Mouse (Mus musculus) liver, postnatal 0 days (tissue): ENCODE results near the gene Gm10721. TPM values are rescaled to one million over a fixed set of nuclear protein-coding genes. Genes with fewer than 3 reads are reported as not detected.
"Not testable (repeated sequence)": the region's sequence is repeated elsewhere in the genome, so short reads cannot be mapped to it uniquely, and the experiment has no call there.

Experiments used
- ATAC-seq: fragments of 200-750 bp; cut with Nextera tagmentation; 2 replicates; pipeline ENCODE4 v1.8.0; 2017; ENCODE audit warnings: mild to moderate bottlenecking, moderate library complexity
- DNase-seq: peaks from one replicate; pipeline ENCODE4 v3.0.0-alpha.2; 2016
- H3K27ac ChIP-seq: fragments of 300-500 bp; sonication (generic); 2 replicates; pipeline ENCODE4 v1.5.1; 2014; ENCODE audit warnings: antibody characterized with exemption, moderate library complexity, mild to moderate bottlenecking, low read depth
- H3K27me3 ChIP-seq: fragments of 300-500 bp; sonication (generic); 2 replicates; pipeline ENCODE4 v1.6.1; 2014; ENCODE audit warnings: low read length, control low read depth, mixed read lengths; ENCODE audit not compliant: insufficient read depth
- H3K36me3 ChIP-seq: fragments of 300-500 bp; sonication (generic); replicated peaks from 2 replicates; pipeline ENCODE4 v1.6.1; 2014; ENCODE audit warnings: mild to moderate bottlenecking, control low read depth, low read length, moderate library complexity, mixed read lengths; ENCODE audit not compliant: insufficient read depth
- H3K4me1 ChIP-seq: fragments of 300-500 bp; sonication (generic); 2 replicates; pipeline ENCODE4 v1.6.1; 2014; ENCODE audit warnings: antibody characterized with exemption, mild to moderate bottlenecking, control low read depth; ENCODE audit not compliant: insufficient read depth
- H3K4me2 ChIP-seq: fragments of 300-500 bp; sonication (generic); 2 replicates; pipeline ENCODE4 v1.6.1; 2014; ENCODE audit warnings: low read depth, mild to moderate bottlenecking, low read length, moderate library complexity, mixed read lengths
- H3K4me3 ChIP-seq: fragments of 300-500 bp; sonication (generic); 2 replicates; pipeline ENCODE4 v1.5.1; 2014; ENCODE audit warnings: low read depth, low read length
- H3K9ac ChIP-seq: fragments of 300-500 bp; sonication (generic); replicated peaks from 2 replicates; pipeline ENCODE4 v1.6.1; 2014; ENCODE audit warnings: mild to moderate bottlenecking, moderate library complexity
- H3K9me3 ChIP-seq: fragments of 300-500 bp; sonication (generic); 2 replicates; pipeline ENCODE4 v1.6.1; 2016; ENCODE audit warnings: mild to moderate bottlenecking, control low read depth, low read length, mixed read lengths
- WGBS: fragments of 180-500 bp; shearing (Covaris S2); extraction: QIAGEN DNeasy Blood & Tissue Kit; methylation state at CpG from one replicate; pipeline ENCODE4 v1.1.7; 2014; ENCODE audit not compliant: insufficient replicate concordance; 5-methylcytosine and 5-hydroxymethylcytosine counted together
- polyA plus RNA-seq: library from polyadenylated mRNA; unstranded; fragments of >200 nt; fragmentation: Nextera tagmentation; extraction: Ambion mirVana; gene quantifications from 2 replicates; pipeline ENCODE4 v1.2.1, GENCODE M21; 2015

Gene Gm10721
- polyA plus RNA-seq, 1 experiment from 2014 or later: not detected

GRCm38 (mm10) chr9:3024912-3025467 is 12.1 kb downstream of the Gm10721 start, which contains the start of gene Gm10717:
TSS of gene Gm10717 (plus strand) at chr9:3025417.
- not testable (repeated sequence) for H3K27me3 ChIP-seq, H3K36me3 ChIP-seq, H3K9ac ChIP-seq, H3K27ac ChIP-seq, H3K9me3 ChIP-seq, DNase-seq, H3K4me2 ChIP-seq, ATAC-seq, H3K4me3 ChIP-seq, H3K4me1 ChIP-seq
- WGBS: 69% methylated on average over 12 of the region's 12 CpGs

- H3K27ac ChIP-seq, H3K4me1 ChIP-seq, H3K4me3 ChIP-seq, H3K9me3 ChIP-seq, H3K9ac ChIP-seq, DNase-seq, H3K27me3 ChIP-seq, H3K36me3 ChIP-seq, ATAC-seq, H3K4me2 ChIP-seq: not testable (repeated sequence)
- WGBS: 61% methylated on average over 4 of the region's 6 CpGs
These were observed 12.7 kb downstream of the Gm10721 start for GRCm38 (mm10) chr9:3025653-3026052.

GRCm38 (mm10) chr9:3026136-3026535 is 13.2 kb downstream of the Gm10721 start:
- H3K27ac ChIP-seq, H3K4me1 ChIP-seq, H3K27me3 ChIP-seq, ATAC-seq, H3K9ac ChIP-seq, H3K36me3 ChIP-seq, DNase-seq, H3K4me2 ChIP-seq, H3K4me3 ChIP-seq, H3K9me3 ChIP-seq: not testable (repeated sequence)
- 61% methylated on average over 5 of the region's 5 CpGs for WGBS

- H3K9ac ChIP-seq, H3K27me3 ChIP-seq, ATAC-seq, H3K27ac ChIP-seq, H3K9me3 ChIP-seq, H3K4me3 ChIP-seq, H3K4me1 ChIP-seq, H3K4me2 ChIP-seq, DNase-seq, H3K36me3 ChIP-seq: not testable (repeated sequence)
- WGBS: 64% methylated on average over 9 of the region's 9 CpGs
These were observed 13.8 kb downstream of the Gm10721 start for GRCm38 (mm10) chr9:3026741-3027140.

- peak; percentile 27 for DNase-seq
- H3K9ac ChIP-seq, H3K4me2 ChIP-seq, H3K4me3 ChIP-seq, H3K36me3 ChIP-seq, H3K9me3 ChIP-seq, H3K27me3 ChIP-seq, ATAC-seq, H3K4me1 ChIP-seq, H3K27ac ChIP-seq: not testable (repeated sequence)
- WGBS: 70% methylated on average over 9 of the region's 9 CpGs
These were observed 14.3 kb downstream of the Gm10721 start for GRCm38 (mm10) chr9:3027200-3027599.

- H3K36me3 ChIP-seq, H3K4me3 ChIP-seq, H3K27ac ChIP-seq, H3K9ac ChIP-seq, DNase-seq, H3K27me3 ChIP-seq, H3K4me2 ChIP-seq, H3K4me1 ChIP-seq, ATAC-seq, H3K9me3 ChIP-seq: not testable (repeated sequence)
- WGBS: 62% methylated on average over 11 of the region's 16 CpGs
These were observed 16.5 kb downstream of the Gm10721 start for GRCm38 (mm10) chr9:3029276-3030000.

GRCm38 (mm10) chr9:3030677-3031318 is 17.9 kb downstream of the Gm10721 start:
- WGBS: 81% methylated on average over 2 of the region's 10 CpGs
- ATAC-seq: not testable (repeated sequence)

GRCm38 (mm10) chr9:3034299-3034698 is 21.4 kb downstream of the Gm10721 start, which contains the start of gene Gm17535:
TSS of gene Gm17535 (plus strand) at chr9:3034599.
- not testable (repeated sequence) for DNase-seq, H3K9me3 ChIP-seq, H3K9ac ChIP-seq, H3K27me3 ChIP-seq, H3K4me1 ChIP-seq, H3K27ac ChIP-seq, H3K36me3 ChIP-seq, H3K4me3 ChIP-seq, H3K4me2 ChIP-seq, ATAC-seq
- WGBS: no CpG with 5 or more reads among the region's 8 CpGs

More at GRCm38 (mm10) chr9:3030677-3031318, 17.9 kb downstream of the Gm10721 start:
- H3K4me3 ChIP-seq, H3K27me3 ChIP-seq, H3K36me3 ChIP-seq, H3K9me3 ChIP-seq, H3K27ac ChIP-seq, H3K4me1 ChIP-seq, H3K9ac ChIP-seq, H3K4me2 ChIP-seq: not testable (repeated sequence)
- DNase-seq: peak; percentile 65

GRCm38 (mm10) chr9:3036577-3036976 is 23.6 kb downstream of the Gm10721 start, which contains the start of gene Gm10715:
TSS of gene Gm10715 (plus strand) at chr9:3036877.
- DNase-seq, H3K4me1 ChIP-seq, ATAC-seq, H3K9me3 ChIP-seq, H3K27me3 ChIP-seq, H3K36me3 ChIP-seq, H3K4me2 ChIP-seq, H3K27ac ChIP-seq, H3K9ac ChIP-seq, H3K4me3 ChIP-seq: not testable (repeated sequence)
- 66% methylated on average over 6 of the region's 8 CpGs for WGBS
